Mouse (Mus musculus): ENCODE results near the gene Eif2b3. TPM values are rescaled to one million over a fixed set of nuclear protein-coding genes. Genes with fewer than 3 reads are reported as not detected.

Gene Eif2b3
- polyA plus RNA-seq, 2 experiments from 2014 or later = 33.7 to 39.2 TPM

DNA sequence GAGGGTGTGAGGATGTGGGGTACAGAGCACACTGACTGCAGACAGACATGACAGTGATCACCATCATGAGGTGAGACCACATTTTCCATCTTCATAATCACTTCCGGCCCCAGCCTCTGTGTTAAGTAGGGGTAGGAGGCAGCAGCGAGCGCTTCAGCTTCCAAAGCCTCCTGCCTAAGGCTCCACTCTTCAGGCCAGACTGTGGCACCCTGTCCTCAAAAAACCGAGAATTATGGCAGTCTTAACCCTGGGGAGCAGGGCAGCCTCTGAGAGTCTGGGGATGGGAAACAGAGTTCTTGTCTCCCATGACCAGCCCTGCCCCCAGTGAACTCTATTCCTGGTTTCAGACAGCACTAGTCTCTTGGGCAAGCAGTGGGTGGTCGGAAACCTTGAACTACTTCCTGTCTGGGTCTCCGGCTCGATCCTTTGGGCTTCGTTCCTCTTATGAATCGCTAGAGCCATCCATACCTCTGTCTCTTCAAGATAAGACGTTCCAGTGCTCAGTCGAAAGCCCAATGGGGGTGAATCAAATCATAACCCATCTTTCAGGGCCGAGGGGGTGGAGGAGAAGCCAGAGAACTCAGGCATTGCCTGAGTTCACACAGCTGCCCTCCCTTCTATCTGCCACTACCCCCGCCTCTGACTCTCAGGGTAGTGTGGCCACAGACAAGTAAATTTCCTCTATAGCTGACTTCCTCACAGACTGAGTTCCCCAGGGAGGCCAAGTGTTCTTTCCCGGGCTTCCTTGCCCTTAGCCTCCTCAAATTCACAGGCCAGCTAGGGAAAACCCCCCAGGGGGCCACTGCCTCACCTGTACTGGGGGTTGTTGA lies 105.5 kb downstream of the Eif2b3 start:
- peak; percentile 73 for ATAC-seq

DNA sequence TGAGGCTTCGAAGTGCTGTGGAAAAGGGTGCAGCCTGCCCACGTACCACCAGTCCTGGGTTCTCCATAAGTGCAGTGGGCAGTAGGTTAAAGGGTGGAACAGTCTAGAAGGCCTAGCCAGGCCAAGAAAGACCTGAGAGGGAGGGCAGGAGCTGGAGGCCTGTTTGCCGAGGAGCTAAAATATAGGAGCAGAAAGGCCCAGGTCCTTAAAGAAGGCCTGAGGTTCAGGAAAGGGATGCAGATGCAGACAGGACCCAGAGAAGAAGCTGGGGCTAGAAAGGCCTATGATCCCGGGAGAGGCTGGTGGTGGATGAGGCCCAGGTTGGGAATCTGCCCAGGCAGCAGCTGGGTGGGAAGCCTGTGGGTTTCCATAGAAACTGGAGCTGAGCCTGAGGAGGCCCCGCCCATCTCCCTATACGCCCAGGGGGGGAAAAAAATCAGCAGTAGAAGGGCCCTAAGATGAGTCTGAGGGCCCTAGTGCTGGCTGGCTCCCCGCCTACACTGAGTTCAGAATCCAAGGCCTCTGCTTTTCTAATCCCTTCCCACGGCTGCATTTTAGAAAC lies 106.2 kb downstream of the Eif2b3 start, which contains the start of gene Btbd19:
TSS of gene Btbd19 (minus strand) at position 378 of the 562 bp plus-strand sequence.
- ATAC-seq = no peak

DNA sequence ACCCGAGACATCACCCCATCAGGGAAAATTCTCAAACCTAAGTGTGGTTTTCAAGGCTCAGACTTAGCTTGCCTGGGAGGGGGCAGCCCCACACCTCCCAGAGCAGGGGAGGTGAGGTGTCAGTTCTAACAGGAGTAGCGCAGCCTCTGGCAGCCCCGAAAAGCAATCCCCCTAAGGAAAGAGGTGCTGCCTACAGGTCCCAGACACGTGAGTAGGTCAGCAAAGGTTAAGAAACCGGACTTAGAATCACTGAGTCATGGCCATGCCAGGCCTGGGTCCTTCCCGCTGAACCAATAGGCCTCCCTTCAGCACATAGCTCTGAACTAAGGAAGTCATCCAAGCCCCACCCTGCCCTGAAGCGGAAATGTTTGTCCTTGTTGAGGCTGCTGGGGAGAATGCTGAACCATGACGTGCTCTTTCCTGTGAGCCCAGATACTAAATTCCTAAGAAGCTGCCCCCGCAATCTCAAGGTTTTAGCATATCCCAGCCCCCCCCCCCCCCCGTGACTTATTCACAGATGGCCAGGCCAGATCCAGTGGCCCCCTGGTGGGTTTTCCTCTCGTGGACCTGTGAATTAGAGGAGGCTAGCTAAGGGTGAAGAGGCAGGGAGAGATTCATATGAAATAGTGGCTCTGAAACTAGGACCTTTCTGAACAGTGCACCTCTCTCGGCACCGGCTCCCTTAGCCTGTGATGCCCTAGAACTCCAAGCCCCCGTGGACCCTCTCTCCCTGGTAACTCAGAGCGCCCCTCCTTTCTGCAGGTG lies 106.9 kb downstream of the Eif2b3 start:
- ATAC-seq = peak; percentile 62

DNA sequence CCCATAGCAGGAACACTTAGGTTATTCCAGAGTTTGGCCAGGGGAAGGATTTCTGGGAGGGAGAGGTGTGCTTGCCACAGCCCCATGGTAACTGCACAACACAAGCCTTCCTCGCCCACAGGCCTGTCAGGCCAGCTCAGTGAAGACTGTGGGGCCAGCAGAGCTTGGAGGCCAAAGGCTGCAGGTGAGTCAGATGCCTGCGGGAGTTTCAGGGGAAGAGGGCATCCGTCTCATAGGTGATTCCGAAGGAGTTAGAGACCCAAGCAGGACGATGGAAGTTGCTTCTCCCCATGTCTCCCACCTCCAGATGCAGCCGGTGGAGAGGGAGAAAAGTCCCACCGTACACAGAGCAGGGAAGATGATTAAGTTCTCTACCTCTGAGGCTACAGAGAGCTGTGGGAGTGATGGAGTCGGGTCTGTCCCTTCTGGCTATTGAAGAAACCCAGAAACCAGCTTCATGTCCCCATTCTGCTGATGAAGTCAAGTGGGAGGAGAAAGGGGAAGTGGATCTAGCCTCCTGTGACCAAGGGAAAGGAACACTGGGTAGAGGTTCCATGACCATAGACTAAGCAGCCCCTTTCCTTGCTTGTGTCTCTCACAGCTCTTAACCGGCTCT lies 107.6 kb downstream of the Eif2b3 start, which contains the start of gene Tctex1d4:
TSS of gene Tctex1d4 (plus strand) at position 120 of the 616 bp plus-strand sequence.
- no peak for ATAC-seq

DNA sequence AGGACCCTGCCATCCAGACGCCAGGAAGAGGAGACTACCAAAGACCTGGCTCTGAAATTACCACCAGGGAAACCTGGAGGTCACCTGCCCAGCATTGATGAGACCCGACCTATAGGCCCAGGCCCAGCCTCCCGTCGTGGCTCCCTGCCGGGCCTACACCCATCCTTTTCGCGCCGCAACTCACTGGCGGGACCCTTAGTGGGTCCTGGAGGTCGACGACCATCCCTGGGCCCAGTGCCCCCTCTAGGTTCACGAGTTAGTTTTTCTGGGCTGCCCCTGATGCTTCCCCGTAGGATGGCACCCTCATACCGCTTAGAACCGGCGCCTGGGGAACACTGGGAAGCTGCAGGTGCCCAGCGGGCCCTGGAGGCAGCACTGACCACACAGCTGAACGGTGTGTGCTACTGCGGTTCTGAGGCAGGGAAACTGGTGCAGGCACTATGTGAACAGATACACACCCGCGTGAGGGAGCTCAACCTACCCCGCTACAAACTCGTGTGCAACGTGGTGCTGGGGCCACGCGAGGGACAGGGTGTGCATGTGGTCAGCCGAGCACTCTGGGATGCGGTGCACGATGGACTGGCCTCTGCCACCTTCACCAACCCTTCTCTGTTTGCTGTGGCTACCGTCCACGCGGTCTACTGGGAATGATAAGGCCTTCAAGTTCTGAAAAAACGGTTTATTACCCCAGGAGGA lies 108.9 kb downstream of the Eif2b3 start:
- no peak for ATAC-seq

DNA sequence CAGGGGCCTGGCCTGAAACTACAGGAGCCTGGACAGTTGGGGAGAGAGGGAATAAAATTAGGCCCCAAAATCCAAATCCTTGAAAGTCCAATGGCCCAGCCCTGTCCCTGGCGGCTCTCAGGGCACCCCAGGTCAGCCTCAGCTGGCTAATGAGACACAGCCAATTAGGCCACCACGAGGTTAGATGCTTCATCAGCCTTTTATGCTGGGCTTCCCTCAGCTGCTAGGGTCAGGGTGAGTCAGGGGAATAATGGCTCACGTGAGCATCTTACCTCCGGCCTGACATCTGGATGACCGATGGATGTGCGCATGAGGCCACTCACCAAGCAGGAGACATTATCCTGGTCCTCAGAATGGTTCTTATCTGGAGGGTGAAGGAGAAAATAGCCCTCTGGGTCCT lies 111.6 kb downstream of the Eif2b3 start:
- ATAC-seq = no peak

DNA sequence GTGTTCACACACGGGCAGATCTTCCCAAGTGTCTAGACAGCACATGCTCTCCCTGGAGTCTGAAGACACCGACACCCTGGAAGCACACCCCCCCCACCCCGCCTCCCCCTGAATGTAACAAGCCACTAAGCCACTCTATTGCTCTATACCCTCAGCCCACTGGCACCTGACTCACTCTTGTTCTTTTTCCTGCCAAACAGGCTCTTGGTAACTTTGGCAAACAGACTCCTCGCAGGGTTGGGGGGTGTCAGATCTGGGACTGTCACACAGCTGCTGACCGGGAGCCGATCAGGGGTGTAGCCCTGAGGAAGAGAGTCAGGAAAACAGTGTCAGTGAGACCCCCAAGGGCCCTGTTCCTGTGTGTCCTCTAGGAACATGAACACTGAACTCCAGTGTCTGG lies 112.0 kb downstream of the Eif2b3 start:
- ATAC-seq = no peak

DNA sequence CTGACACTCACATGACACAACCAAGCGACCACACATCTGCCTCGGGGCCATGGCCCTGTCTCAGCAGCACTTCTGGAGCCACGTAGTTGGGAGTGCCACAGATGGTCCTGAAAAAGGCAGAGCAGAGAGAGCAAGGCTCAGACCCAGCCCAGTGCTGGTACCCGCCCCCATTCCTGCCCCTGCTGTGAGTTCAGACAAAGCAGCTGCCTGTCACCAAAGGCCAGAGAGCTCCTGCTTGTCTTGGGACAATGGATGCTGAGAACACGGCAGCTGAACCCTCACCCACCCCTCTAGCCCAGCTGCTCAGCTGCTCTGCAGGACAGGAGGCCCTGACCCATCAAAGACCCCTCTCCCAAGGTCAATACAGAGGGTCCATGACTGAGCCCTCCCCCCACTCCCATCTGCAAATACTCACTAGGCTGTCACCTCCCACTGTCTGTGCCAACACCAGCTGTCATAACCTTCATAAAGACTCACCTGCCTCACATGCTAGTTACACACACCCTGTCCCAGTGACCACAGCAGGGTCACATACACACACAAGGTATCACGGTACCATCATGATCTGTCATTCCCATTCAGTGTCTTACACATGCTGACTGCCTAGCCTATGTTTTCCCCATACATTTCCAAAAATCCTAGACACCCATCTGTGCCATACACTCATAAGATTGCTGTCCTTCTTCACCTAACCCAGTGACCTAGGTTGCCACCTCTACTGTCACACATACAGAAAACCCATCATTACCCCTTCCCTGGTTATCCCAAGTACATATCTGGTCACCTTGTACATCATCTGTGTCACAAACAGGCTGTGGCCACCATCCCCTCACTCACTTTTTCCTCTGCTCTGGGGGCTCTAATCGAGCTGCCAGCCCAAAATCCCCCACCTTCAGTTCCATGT lies 112.9 kb downstream of the Eif2b3 start:
- no peak for ATAC-seq

DNA sequence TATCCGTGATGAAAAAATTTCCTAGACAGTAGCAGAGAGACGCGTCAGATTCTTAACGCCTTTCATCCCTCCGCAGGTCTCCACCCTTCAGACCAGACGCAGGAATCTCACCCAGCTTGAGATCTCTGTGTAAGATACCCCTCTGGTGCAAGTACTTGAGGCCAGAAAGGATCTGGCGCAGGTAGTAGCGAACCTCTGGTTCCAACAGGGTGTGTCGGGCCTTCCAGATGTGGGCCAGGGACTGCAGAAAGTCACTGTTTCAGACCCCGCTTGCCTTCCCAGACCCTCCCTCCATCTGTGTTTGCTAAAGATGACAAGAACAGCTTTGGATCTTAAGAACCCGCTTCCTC lies 113.6 kb downstream of the Eif2b3 start:
- ATAC-seq = no peak

DNA sequence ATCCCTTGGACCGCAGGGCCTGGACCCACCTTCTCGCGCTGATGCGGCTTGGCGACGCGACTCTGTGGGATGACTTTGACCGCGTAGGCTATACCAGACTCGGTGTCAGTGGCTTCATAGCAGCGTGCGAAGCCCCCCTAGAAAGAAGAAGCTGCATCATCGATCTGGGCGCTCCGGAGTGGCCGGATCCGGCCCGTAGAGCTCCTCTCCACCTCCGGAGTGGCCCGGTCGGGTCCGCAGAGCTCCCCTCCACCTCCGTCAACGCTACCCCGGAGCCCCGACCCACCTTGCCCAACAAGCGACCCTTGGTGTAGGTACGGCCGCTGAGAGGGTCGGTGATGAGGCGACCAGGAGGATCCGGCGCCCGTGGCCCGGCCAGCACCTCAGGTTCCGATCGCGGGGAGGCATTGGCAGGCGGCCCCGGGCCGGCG lies 114.2 kb downstream of the Eif2b3 start:
- ATAC-seq = peak; percentile 10

DNA sequence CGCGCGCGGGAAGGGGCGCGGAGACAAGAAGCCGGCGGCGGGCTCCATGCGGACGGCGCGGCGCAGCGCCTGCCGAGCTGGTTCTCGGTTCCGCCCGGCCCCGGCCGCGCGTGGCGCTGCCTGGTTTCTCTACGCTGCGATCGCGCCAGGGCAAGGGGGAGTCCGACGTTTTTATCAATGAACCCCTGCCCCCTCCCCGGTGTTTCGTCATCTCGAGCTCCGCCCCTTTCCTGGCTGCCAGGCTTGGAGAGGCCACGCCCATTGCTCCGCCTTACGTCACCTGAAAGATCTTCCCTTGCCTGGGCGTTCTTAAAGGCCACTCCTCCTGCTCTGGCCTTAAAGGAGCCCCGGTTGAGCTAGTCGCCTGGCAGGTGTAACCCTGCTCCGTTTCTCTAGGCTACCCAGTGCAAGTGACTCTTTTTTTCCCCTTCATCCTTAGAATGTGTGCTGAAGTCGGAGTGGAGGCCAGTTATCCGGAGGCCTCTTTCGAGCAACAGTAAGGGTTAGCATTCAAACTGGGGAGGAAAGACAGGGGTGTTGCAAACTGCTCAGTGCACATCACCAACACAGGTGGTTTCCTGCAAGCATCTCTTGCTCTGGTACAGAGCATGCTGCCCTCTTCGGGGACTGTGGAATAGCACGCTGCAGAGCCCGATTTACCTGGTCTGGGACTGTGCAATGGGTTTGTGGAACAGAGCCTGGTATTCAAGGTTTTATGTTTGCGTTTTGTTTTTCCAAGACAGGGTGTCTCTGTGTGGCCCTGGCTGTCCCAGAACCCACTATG lies 114.8 kb downstream of the Eif2b3 start, which contains the start of gene Plk3:
TSS of gene Plk3 (minus strand) at position 147 of the 784 bp plus-strand sequence.
- peak; percentile 91 for ATAC-seq

DNA sequence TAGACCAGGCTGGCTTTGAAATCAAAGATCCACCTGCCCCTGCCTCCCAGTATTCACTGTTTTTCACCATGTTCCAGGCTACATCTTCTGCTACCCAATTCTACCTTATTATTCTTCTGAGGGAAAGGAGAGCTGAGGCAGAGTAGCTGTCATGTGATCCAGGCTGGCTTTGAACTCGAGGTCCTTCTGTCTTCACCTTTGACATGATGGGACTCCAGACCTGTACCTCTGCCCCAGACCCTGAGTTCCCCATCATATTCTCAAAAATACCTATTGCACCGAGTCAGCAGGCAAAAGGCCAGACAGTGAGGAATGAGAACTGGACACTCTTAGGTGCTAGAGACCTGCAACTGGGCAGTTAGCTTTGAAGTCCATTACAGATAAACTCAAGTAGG lies 115.4 kb downstream of the Eif2b3 start:
- ATAC-seq = no peak

DNA sequence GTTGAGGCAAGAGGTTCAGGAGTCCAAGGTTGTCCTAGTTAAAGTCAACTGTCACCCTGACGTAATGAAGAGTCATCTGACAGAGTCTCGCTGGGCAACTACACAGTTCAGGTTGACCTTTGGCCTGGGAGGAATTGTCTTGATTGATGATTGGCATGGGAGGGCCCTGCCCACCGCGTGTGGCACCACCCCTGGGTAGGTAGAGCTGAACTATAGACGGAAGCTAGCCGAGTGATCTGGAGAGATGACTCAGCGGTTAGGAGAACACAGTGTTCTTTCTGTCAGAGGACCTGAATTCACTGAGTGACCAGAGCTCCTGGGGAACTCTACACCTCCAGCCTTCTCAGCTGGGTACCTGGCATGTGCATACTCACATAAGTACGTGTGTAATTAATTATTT lies 116.8 kb downstream of the Eif2b3 start:
- no peak for ATAC-seq

Other genes starting within 250 kb of the Eif2b3 start
- gene Toe1, start 211.8 kb upstream of the Eif2b3 start, polyA plus RNA-seq (2017; shearing (Covaris generic)) = 10 to 100 TPM; 30.7 to 43.6 TPM
- gene Mutyh, start 211.7 kb upstream of the Eif2b3 start, polyA plus RNA-seq (2017; shearing (Covaris generic)) = 10 to 100 TPM; 13.9 to 17.5 TPM
- gene Hpdl, start 197.7 kb upstream of the Eif2b3 start, polyA plus RNA-seq (2017; shearing (Covaris generic)) = under 1 TPM in 1 of 2 experiments, not detected in 1; 0.52 TPM
- not detected for gene Zswim5, start 142.0 kb upstream of the Eif2b3 start, polyA plus RNA-seq (2017; shearing (Covaris generic))
- 10 to 100 TPM; 74.1 to 89.7 TPM for gene Urod, start 25.0 kb upstream of the Eif2b3 start, polyA plus RNA-seq (2017; shearing (Covaris generic))
- gene Hectd3, start 24.1 kb upstream of the Eif2b3 start, polyA plus RNA-seq (2017; shearing (Covaris generic)) = 1 to 10 TPM; 8.8 to 8.9 TPM
- under 1 TPM in 1 of 2 experiments, not detected in 1; 0.76 TPM for gene Ptch2, start 76.7 kb downstream of the Eif2b3 start, polyA plus RNA-seq (2017; shearing (Covaris generic))
- 10 to 100 TPM; 18.5 to 19.2 TPM for gene Btbd19, start 106.3 kb downstream of the Eif2b3 start, polyA plus RNA-seq (2017; shearing (Covaris generic))
- gene Tctex1d4, start 107.4 kb downstream of the Eif2b3 start, polyA plus RNA-seq (2017; shearing (Covaris generic)) = 1 to 10 TPM; 3.2 to 6.2 TPM
- 10 to 100 TPM; 12.2 to 13.2 TPM for gene Plk3, start 114.6 kb downstream of the Eif2b3 start, polyA plus RNA-seq (2017; shearing (Covaris generic))
- gene Rps8, start 136.8 kb downstream of the Eif2b3 start, polyA plus RNA-seq (2017; shearing (Covaris generic)) = 100 to 1,000 TPM; 663 to 923 TPM
- 1 to 10 TPM; 2.8 to 8.7 TPM for gene Kif2c, start 163.2 kb downstream of the Eif2b3 start, polyA plus RNA-seq (2017; shearing (Covaris generic))
- gene Tmem53, start 232.5 kb downstream of the Eif2b3 start, polyA plus RNA-seq (2017; shearing (Covaris generic)) = under 1 TPM; 0.55 to 0.75 TPM
- not detected for gene Armh1, start 232.7 kb downstream of the Eif2b3 start, polyA plus RNA-seq (2017; shearing (Covaris generic))

Measured in CD4-positive, CD25-positive, alpha-beta regulatory T cell, adult 4 months (primary cell).